ENCODE assay signal across 8 mouse cellular contexts in genomic region chr11:103117591-103118009, GRCm38 (mm10). TPM values are rescaled to one million over a fixed set of nuclear protein-coding genes. Genes with fewer than 3 reads are reported as not detected.
A peak's percentile ranks its signal among the peaks of the same experiment; 100 is the strongest.
DNase-seq lines count a peak whose midpoint lies in the region; ATAC-seq and TF ChIP-seq lines count a peak whose summit lies in the region.

No protein-coding gene starts in this region.

- DNase-seq in kidney, adult 2 months: peak; percentile 48
- no peak for DNase-seq in kidney, adult 8-10 months
- DNase-seq in ES-E14 (ENCODE audit: low read depth, low spot score): no peak
- peak; percentile 64 for DNase-seq in embryonic facial prominence, embryonic 14.5 days (ENCODE audit: low spot score)
- DNase-seq in induced T-regulatory cell, adult 2 months (ENCODE audit: low read depth): peak; percentile 71
- peak; percentile 66 for DNase-seq in lung, postnatal 10 days

- H3K27me3 ChIP-seq in kidney, adult 2 months (replicated peaks; ENCODE audit: control insufficient read depth, insufficient read depth, low read length): no peaks in the 10 kb centered on the region
- H3K27me3 ChIP-seq in embryonic facial prominence, embryonic 14.5 days (replicated peaks; ENCODE audit: control insufficient read depth, insufficient read depth, low read length): no peaks in the 10 kb centered on the region
- no peaks in the 10 kb centered on the region for H3K27me3 ChIP-seq in stomach, embryonic 14.5 days (ENCODE audit: control insufficient read depth, insufficient read depth, low read length)

- H3K9me3 ChIP-seq in ES-E14 (ENCODE audit: control insufficient read depth, insufficient read depth, low read depth, low read length): no peaks in the 10 kb centered on the region
- no peaks in the 10 kb centered on the region for H3K9me3 ChIP-seq in embryonic facial prominence, embryonic 14.5 days (ENCODE audit: control insufficient read depth, low read length)
- H3K9me3 ChIP-seq in stomach, embryonic 14.5 days (ENCODE audit: control insufficient read depth, low read depth, low read length): no peaks in the 10 kb centered on the region

- H3K27ac ChIP-seq in kidney, adult 2 months (ENCODE audit: insufficient read depth, low read depth, low read length): peak overlapping the region; percentile 59
- no peak overlapping the region for H3K27ac ChIP-seq in ES-E14 (ENCODE audit: insufficient read depth, low read depth, low read length, poor library complexity, severe bottlenecking)
- peak overlapping the region; percentile 84 for H3K27ac ChIP-seq in embryonic facial prominence, embryonic 14.5 days (replicated peaks; ENCODE audit: low read depth, low read length)
- peak overlapping the region; percentile 87; the same call in 1 of the 2 replicates for H3K27ac ChIP-seq in stomach, embryonic 14.5 days (ENCODE audit: low read length)

- no peak for TF ChIP-seq CTCF in kidney, adult 2 months (conservative IDR thresholded peaks at IDR 0.05; ENCODE audit: insufficient read depth, insufficient read length, low read depth, low read length)

- peak overlapping the region; percentile 74 for H3K4me3 ChIP-seq in kidney, adult 2 months (ENCODE audit: insufficient read depth, low read depth, low read length)
- peak overlapping the region; percentile 73 to 95 for H3K4me3 ChIP-seq in ES-E14 (ENCODE audit: insufficient read depth in 1 of 2, low read depth in 1 of 2, low read length in 2 of 2, poor library complexity in 1 of 2, severe bottlenecking in 1 of 2)
- peak overlapping the region; percentile 73 for H3K4me3 ChIP-seq in embryonic facial prominence, embryonic 14.5 days (ENCODE audit: low read depth, low read length)
- H3K4me3 ChIP-seq in stomach, embryonic 14.5 days (ENCODE audit: low read depth, low read length): peak overlapping the region; percentile 75

- H3K4me2 ChIP-seq in embryonic facial prominence, embryonic 14.5 days (ENCODE audit: low read depth, low read length): peak overlapping the region; percentile 84
- H3K4me2 ChIP-seq in stomach, embryonic 14.5 days (replicated peaks; ENCODE audit: low read depth, low read length): peak overlapping the region; percentile 77

- no peak for ATAC-seq in embryonic facial prominence, embryonic 14.5 days (ENCODE audit: low read depth)
- ATAC-seq in stomach, embryonic 14.5 days (ENCODE audit: insufficient number of reproducible peaks, insufficient read depth, low FRiP score, low read depth): no peak
- ATAC-seq in activated CD4-positive, CD25-positive, alpha-beta regulatory T cell, adult 4 months: no peak

- H3K36me3 ChIP-seq in kidney, adult 2 months (ENCODE audit: control insufficient read depth, insufficient read depth, low read length): no peaks in the 10 kb centered on the region
- peaks cover 4% of the 10 kb centered on the region for H3K36me3 ChIP-seq in ES-E14 (ENCODE audit: control insufficient read depth, insufficient read depth, low read length, poor library complexity, severe bottlenecking)
- H3K36me3 ChIP-seq in embryonic facial prominence, embryonic 14.5 days (ENCODE audit: control insufficient read depth, insufficient read depth, low read length): no peaks in the 10 kb centered on the region
- H3K36me3 ChIP-seq in stomach, embryonic 14.5 days (ENCODE audit: control insufficient read depth, insufficient read depth, low read length): no peaks in the 10 kb centered on the region

- WGBS in kidney, adult 2 months: under 1% methylated on average over 38 of the region's 38 CpGs
- WGBS in embryonic facial prominence, embryonic 14.5 days: under 1% methylated on average over 37 of the region's 38 CpGs
- under 1% methylated on average over 38 of the region's 38 CpGs for WGBS in stomach, embryonic 14.5 days

- H3K4me1 ChIP-seq in kidney, adult 2 months (ENCODE audit: control insufficient read depth, insufficient read depth, low read length): peaks cover 15% of the 10 kb centered on the region; the same call in 1 of the 2 replicates
- peaks cover 2 to 4% of the 10 kb centered on the region in 2 experiments; a peak in 2 of 4 replicates for H3K4me1 ChIP-seq in ES-E14 (ENCODE audit: control insufficient read depth in 2 of 2, insufficient read depth in 2 of 2, low read length in 2 of 2, poor library complexity in 1 of 2)
- peaks cover 18% of the 10 kb centered on the region for H3K4me1 ChIP-seq in embryonic facial prominence, embryonic 14.5 days (ENCODE audit: control insufficient read depth, insufficient read depth, low read length)
- H3K4me1 ChIP-seq in stomach, embryonic 14.5 days (ENCODE audit: control insufficient read depth, insufficient read depth, low read length): peaks cover 20% of the 10 kb centered on the region

- in situ Hi-C loops in ES-E14 (cut with MboI; ENCODE audit: low sequenced_read_pairs in 2 of 2, unreplicated experiment in 2 of 2): no loop called here

- TF ChIP-seq POLR2A in kidney, adult 2 months (IDR thresholded peaks at IDR 0.05; ENCODE audit: low read depth, low read length): no peak

- peak overlapping the region; percentile 80 for H3K9ac ChIP-seq in ES-E14 (ENCODE audit: insufficient read depth, low read depth, low read length, poor library complexity, severe bottlenecking)
- peak overlapping the region; percentile 75 for H3K9ac ChIP-seq in embryonic facial prominence, embryonic 14.5 days (ENCODE audit: low read depth, low read length)
- H3K9ac ChIP-seq in stomach, embryonic 14.5 days (replicated peaks; ENCODE audit: low read depth, low read length): peak overlapping the region; percentile 64

TF ChIP-seq in ES-E14, 5 proteins besides CTCF, POLR2A, EP300 and RAD21:
- TF ChIP-seq ZNF384 (IDR thresholded peaks at IDR 0.05; ENCODE audit: low read depth, low read length) (no peak), CHD2 (IDR thresholded peaks at IDR 0.05; ENCODE audit: low read depth, low read length) (no peak), HCFC1 (IDR thresholded peaks at IDR 0.05; ENCODE audit: borderline replicate concordance, insufficient read depth, low read length) (no peak), MAFK (IDR thresholded peaks at IDR 0.05; ENCODE audit: insufficient read depth, low read depth, low read length) (no peak), ZC3H11A (IDR thresholded peaks at IDR 0.05; ENCODE audit: borderline replicate concordance, low read depth, low read length) (no peak)

RNA-seq across cellular contexts. Expression of gene Hexim1, which starts 1.6 kb away (rescaled TPM):
- polyA plus RNA-seq in kidney, adult 2 months (2012; rRNA removed): 24.9 and 26.4 TPM in 2 replicates
- total RNA-seq in ES-E14 (2012; rRNA removed): 20.0 and 29.1 TPM in 2 replicates
- 7.3 and 8.9 TPM in 2 replicates for polyA plus RNA-seq in embryonic facial prominence, embryonic 14.5 days (2014; fragmentation: Nextera tagmentation; extraction: Ambion mirVana)
- 7.6 and 7.7 TPM in 2 replicates for polyA plus RNA-seq in stomach, embryonic 14.5 days (2014; fragmentation: Nextera tagmentation; extraction: Ambion mirVana)
- 1 to 10 TPM; 3.4 TPM for polyA plus RNA-seq in activated CD4-positive, CD25-positive, alpha-beta regulatory T cell, adult 4 months (2017; shearing (Covaris generic))

RNA-seq across cellular contexts. Expression of gene Hexim2, which starts 14.6 kb away (rescaled TPM):
- 3.8 and 4.0 TPM in 2 replicates for polyA plus RNA-seq in kidney, adult 2 months (2012; rRNA removed)
- 8.5 and 9.7 TPM in 2 replicates for total RNA-seq in ES-E14 (2012; rRNA removed)
- polyA plus RNA-seq in embryonic facial prominence, embryonic 14.5 days (2014; fragmentation: Nextera tagmentation; extraction: Ambion mirVana): 6.8 and 9.5 TPM in 2 replicates
- 7.3 and 9.1 TPM in 2 replicates for polyA plus RNA-seq in stomach, embryonic 14.5 days (2014; fragmentation: Nextera tagmentation; extraction: Ambion mirVana)
- polyA plus RNA-seq in activated CD4-positive, CD25-positive, alpha-beta regulatory T cell, adult 4 months (2017; shearing (Covaris generic)): 1 to 10 TPM; 2.2 to 3.6 TPM

RNA-seq across cellular contexts. Expression of gene Acbd4, which starts 16.1 kb away (rescaled TPM):
- polyA plus RNA-seq in kidney, adult 2 months (2012; rRNA removed): 119 and 130 TPM in 2 replicates
- 14.0 and 19.7 TPM in 2 replicates for total RNA-seq in ES-E14 (2012; rRNA removed)
- 15.0 and 21.4 TPM in 2 replicates for polyA plus RNA-seq in embryonic facial prominence, embryonic 14.5 days (2014; fragmentation: Nextera tagmentation; extraction: Ambion mirVana)
- 17.7 and 20.4 TPM in 2 replicates for polyA plus RNA-seq in stomach, embryonic 14.5 days (2014; fragmentation: Nextera tagmentation; extraction: Ambion mirVana)
- polyA plus RNA-seq in activated CD4-positive, CD25-positive, alpha-beta regulatory T cell, adult 4 months (2017; shearing (Covaris generic)): 10 to 100 TPM; 18.4 to 24.0 TPM

RNA-seq across cellular contexts. Expression of gene Plcd3, which starts 16.1 kb away (rescaled TPM):
- polyA plus RNA-seq in kidney, adult 2 months (2012; rRNA removed): 14.9 and 18.1 TPM in 2 replicates
- total RNA-seq in ES-E14 (2012; rRNA removed): 8.0 and 13.2 TPM in 2 replicates
- 3.0 and 3.2 TPM in 2 replicates for polyA plus RNA-seq in embryonic facial prominence, embryonic 14.5 days (2014; fragmentation: Nextera tagmentation; extraction: Ambion mirVana)
- 2.5 TPM in 2 replicates for polyA plus RNA-seq in stomach, embryonic 14.5 days (2014; fragmentation: Nextera tagmentation; extraction: Ambion mirVana)
- under 1 TPM in 1 of 2 experiments, not detected in 1; 0.20 TPM for polyA plus RNA-seq in activated CD4-positive, CD25-positive, alpha-beta regulatory T cell, adult 4 months (2017; shearing (Covaris generic))

RNA-seq across cellular contexts. Expression of gene Fmnl1, which starts 53.3 kb away (rescaled TPM):
- 32.7 and 35.5 TPM in 2 replicates for polyA plus RNA-seq in kidney, adult 2 months (2012; rRNA removed)
- total RNA-seq in ES-E14 (2012; rRNA removed): 0.94 and 1.9 TPM in 2 replicates
- 3.3 and 3.5 TPM in 2 replicates for polyA plus RNA-seq in embryonic facial prominence, embryonic 14.5 days (2014; fragmentation: Nextera tagmentation; extraction: Ambion mirVana)
- 1.7 and 2.3 TPM in 2 replicates for polyA plus RNA-seq in stomach, embryonic 14.5 days (2014; fragmentation: Nextera tagmentation; extraction: Ambion mirVana)
- 10 to 100 TPM; 60.0 to 62.7 TPM for polyA plus RNA-seq in activated CD4-positive, CD25-positive, alpha-beta regulatory T cell, adult 4 months (2017; shearing (Covaris generic))

Comparison
In these comparisons a context has a peak if more than half of its experiments do, and no peak if none do; other contexts are left out.
1. DNase-seq: peak in kidney, adult 2 months (single experiment), embryonic facial prominence, embryonic 14.5 days (single experiment), induced T-regulatory cell, adult 2 months (single experiment) and lung, postnatal 10 days (single experiment); none in kidney, adult 8-10 months (0 of 2) and ES-E14 (single experiment).
2. Peak in every context shown above with its lines, with median percentiles within 50 percentile points of each other: H3K4me3 ChIP-seq and H3K9ac ChIP-seq.